Comparison of ENCODE assay signal across 20 mouse cellular contexts in genomic region chr1:134658841-134659240, GRCm38 (mm10). TPM values are rescaled to one million over a fixed set of nuclear protein-coding genes. Genes with fewer than 3 reads are reported as not detected.
"Had no signal": no experiment of that assay in that cellular context is flagged by ENCODE, and none has a peak within 500 bp of the region (broad histone marks: within the 10 kb centered on the region; RNA-seq: fewer than 3 reads in every experiment).

No protein-coding gene starts in this region.

- H3K27ac ChIP-seq: liver, embryonic 13.5 days; liver, embryonic 15.5 days; lung, embryonic 15.5 days; macrophage; midbrain, embryonic 13.5 days; midbrain, embryonic 15.5 days; neural tube, embryonic 12.5 days had no signal

- H3K4me1 ChIP-seq: liver, embryonic 13.5 days; liver, embryonic 15.5 days; lung, embryonic 15.5 days; megakaryocyte, embryonic 14.5 days; neural tube, embryonic 12.5 days had no signal

- H3K4me3 ChIP-seq: liver, embryonic 13.5 days; liver, embryonic 15.5 days; lung, embryonic 15.5 days; megakaryocyte, embryonic 14.5 days; midbrain, embryonic 13.5 days; midbrain, embryonic 15.5 days; neural tube, embryonic 12.5 days had no signal

- H3K9me3 ChIP-seq: liver, embryonic 13.5 days; liver, embryonic 15.5 days; lung, embryonic 15.5 days; midbrain, embryonic 13.5 days; midbrain, embryonic 15.5 days; neural tube, embryonic 12.5 days had no signal

- H3K4me2 ChIP-seq: liver, embryonic 13.5 days; liver, embryonic 15.5 days; lung, embryonic 15.5 days; midbrain, embryonic 13.5 days; midbrain, embryonic 15.5 days; neural tube, embryonic 12.5 days had no signal

- H3K36me3 ChIP-seq: liver, embryonic 13.5 days; liver, embryonic 15.5 days; lung, embryonic 15.5 days; midbrain, embryonic 13.5 days; midbrain, embryonic 15.5 days; neural tube, embryonic 12.5 days had no signal

- ATAC-seq: liver, postnatal 0 days; lung, postnatal 0 days; midbrain, embryonic 13.5 days; midbrain, embryonic 15.5 days had no signal

- H3K9ac ChIP-seq: liver, embryonic 13.5 days; liver, embryonic 15.5 days; liver, postnatal 0 days; lung, embryonic 15.5 days; midbrain, embryonic 13.5 days; midbrain, embryonic 15.5 days; neural tube, embryonic 12.5 days had no signal

- DNase-seq: liver, embryonic 13.5 days; liver, postnatal 0 days; lung, adult 2 months; lung, postnatal 14 days; lung, postnatal 36 days; right cerebral cortex, postnatal 14 days; thymus, adult 18-20 months; thymus, postnatal 14 days; thymus, postnatal 4 days had no signal

- H3K27me3 ChIP-seq: midbrain, embryonic 15.5 days; neural tube, embryonic 12.5 days had no signal

RNA-seq across cellular contexts. Expression of gene Syt2, which starts 12.4 kb away (rescaled TPM):
- total RNA-seq: monocyte, adult 5-6 weeks; neutrophil, adult 5-6 weeks had no signal
- polyA plus RNA-seq: liver, postnatal 0 days; macrophage; spleen, adult 2 months had no signal
